Mouse (Mus musculus): ENCODE results near the gene Nppb. TPM values are rescaled to one million over a fixed set of nuclear protein-coding genes. Genes with fewer than 3 reads are reported as not detected.

Nppb gene
- total and polyA plus RNA-seq, 3 experiments = not detected

- TF ChIP-seq MAZ (IDR thresholded peaks at IDR 0.05; ENCODE audit: low read depth, low read length) = no peak
- TF ChIP-seq MYC (IDR thresholded peaks at IDR 0.05; ENCODE audit: low read depth, low read length) = no peak
- TF ChIP-seq JUND (IDR thresholded peaks at IDR 0.05; ENCODE audit: low read depth, low read length) = no peak
- no peak for TF ChIP-seq CHD1 (IDR thresholded peaks at IDR 0.05; ENCODE audit: low read depth, low read length)
- TF ChIP-seq RCOR1 (IDR thresholded peaks at IDR 0.05; ENCODE audit: low read depth, low read length) = no peak
- DNase-seq (ENCODE audit: low read depth, low spot score) = no peak
- H3K27me3 ChIP-seq (ENCODE audit: control insufficient read depth in 1 of 2, insufficient read depth in 2 of 2, low read length in 2 of 2) = no peaks in the 10 kb centered on the region; a peak in 1 of 4 replicates
- H3K4me1 ChIP-seq (ENCODE audit: control insufficient read depth in 1 of 2, insufficient read depth in 2 of 2, low read length in 2 of 2) = no peaks in the 10 kb centered on the region
- H3K27ac ChIP-seq (ENCODE audit: control insufficient read depth, low read depth, low read length) = no peak overlapping the region
- no peaks in the 10 kb centered on the region for H3K79me2 ChIP-seq (ENCODE audit: control insufficient read depth, insufficient read depth, low read length, poor library complexity)
- H3K9me3 ChIP-seq (replicated peaks; ENCODE audit: insufficient read depth, low read length) = no peaks in the 10 kb centered on the region
- H3K36me3 ChIP-seq (ENCODE audit: control insufficient read depth in 1 of 2, insufficient read depth in 2 of 2, low read length in 2 of 2) = no peaks in the 10 kb centered on the region
- no peak overlapping the region for H3K4me3 ChIP-seq (ENCODE audit: control insufficient read depth in 1 of 2, insufficient read depth in 1 of 2, low read depth in 2 of 2, low read length in 2 of 2)
- no peak overlapping the region for H3K9ac ChIP-seq (ENCODE audit: control insufficient read depth, low read depth, low read length, poor library complexity, severe bottlenecking)
These were observed 8.0 kb downstream of the Nppb start for GRCm38 (mm10) chr4:147993571-147994095.

GRCm38 (mm10) chr4:147995311-147995710 lies 9.7 kb downstream of the Nppb start:
- Histone ChIP-seq H3K79me2 (ENCODE audit: control insufficient read depth, insufficient read depth, low read length, poor library complexity) (no peaks in the 10 kb centered on the region), H3K9me3 (replicated peaks; ENCODE audit: insufficient read depth, low read length) (no peaks in the 10 kb centered on the region), H3K9ac (ENCODE audit: control insufficient read depth, low read depth, low read length, poor library complexity, severe bottlenecking) (no peak overlapping the region), H3K27me3 (ENCODE audit: control insufficient read depth in 1 of 2, insufficient read depth in 2 of 2, low read length in 2 of 2) (no peaks in the 10 kb centered on the region), H3K36me3 (ENCODE audit: control insufficient read depth in 1 of 2, insufficient read depth in 2 of 2, low read length in 2 of 2) (no peaks in the 10 kb centered on the region), H3K4me3 (ENCODE audit: control insufficient read depth in 1 of 2, insufficient read depth in 1 of 2, low read depth in 2 of 2, low read length in 2 of 2) (no peak overlapping the region), H3K27ac (ENCODE audit: control insufficient read depth, low read depth, low read length) (no peak overlapping the region), H3K4me1 (ENCODE audit: control insufficient read depth in 1 of 2, insufficient read depth in 2 of 2, low read length in 2 of 2) (no peaks in the 10 kb centered on the region)
- TF ChIP-seq CHD2 (IDR thresholded peaks at IDR 0.05; ENCODE audit: low read length) = no peak
- no peak for DNase-seq (ENCODE audit: low read depth, low spot score)

- Histone ChIP-seq H3K9ac (ENCODE audit: control insufficient read depth, low read depth, low read length, poor library complexity, severe bottlenecking) (no peak within 1 kb of the TSS), H3K4me3 (ENCODE audit: control insufficient read depth in 1 of 2, insufficient read depth in 1 of 2, low read depth in 2 of 2, low read length in 2 of 2) (no peak within 1 kb of the TSS), H3K36me3 (ENCODE audit: control insufficient read depth in 1 of 2, insufficient read depth in 2 of 2, low read length in 2 of 2) (no peaks in the 10 kb centered on the region), H3K4me1 (ENCODE audit: control insufficient read depth in 1 of 2, insufficient read depth in 2 of 2, low read length in 2 of 2) (no peaks in the 10 kb centered on the region), H3K27ac (ENCODE audit: control insufficient read depth, low read depth, low read length) (no peak within 1 kb of the TSS), H3K27me3 (ENCODE audit: control insufficient read depth in 1 of 2, insufficient read depth in 2 of 2, low read length in 2 of 2) (no peaks in the 10 kb centered on the region), H3K9me3 (replicated peaks; ENCODE audit: insufficient read depth, low read length) (no peaks in the 10 kb centered on the region), H3K79me2 (ENCODE audit: control insufficient read depth, insufficient read depth, low read length, poor library complexity) (no peaks in the 10 kb centered on the region)
- TF ChIP-seq MAZ (IDR thresholded peaks at IDR 0.05; ENCODE audit: low read depth, low read length) = no peak
- TF ChIP-seq MYB (IDR thresholded peaks at IDR 0.05; ENCODE audit: low read depth, low read length) = no peak
- no peak for TF ChIP-seq ZNF384 (IDR thresholded peaks at IDR 0.05; ENCODE audit: low read depth, low read length)
- TF ChIP-seq RAD21 (IDR thresholded peaks at IDR 0.05; ENCODE audit: low read depth, low read length) = no peak
- TF ChIP-seq CHD2 (IDR thresholded peaks at IDR 0.05; ENCODE audit: low read length) = no peak
- no peak for TF ChIP-seq SIN3A (IDR thresholded peaks at IDR 0.05; ENCODE audit: low read length)
- no peak for TF ChIP-seq TBP (IDR thresholded peaks at IDR 0.05; ENCODE audit: low read depth, low read length)
- no peak for TF ChIP-seq POLR2A (IDR thresholded peaks at IDR 0.05; ENCODE audit: control insufficient read depth in 1 of 2, insufficient read depth in 1 of 2, low read depth in 1 of 2, low read length in 2 of 2, poor library complexity in 1 of 2)
- no peak for TF ChIP-seq ELF1 (IDR thresholded peaks at IDR 0.05; ENCODE audit: low read depth, low read length)
- no peak for TF ChIP-seq NELFE (IDR thresholded peaks at IDR 0.05; ENCODE audit: low read depth, low read length)
- TF ChIP-seq MXI1 (IDR thresholded peaks at IDR 0.05; ENCODE audit: low read depth, low read length) = no peak
- no peak for DNase-seq (ENCODE audit: low read depth, low spot score)
These were observed 14.7 kb downstream of the Nppb start, which contains the start of gene Nppa for GRCm38 (mm10) chr4:148000202-148000772. Gene Nppa (plus strand): TSS chr4:148000722.
